Mouse (Mus musculus) MEL (cell line): Measurements from ENCODE around the gene Asic5.

Experiments
- BHLHE40 ChIP-seq: IDR thresholded peaks from 2 replicates; pipeline ENCODE4 v1.6.1; 2012; ENCODE audit warnings: low read depth, mild to moderate bottlenecking, inconsistent platforms, low read length, improper control_type of control experiment, borderline replicate concordance
- CTCF ChIP-seq, 3 experiments: IDR thresholded peaks in 2 of 3; conservative IDR thresholded peaks in 1 of 3; 2 replicates each; pipeline ENCODE4 v1.5.1; 2011 to 2012; ENCODE audit warnings: low read length in 3 of 3, low read depth in 2 of 3, mild to moderate bottlenecking in 2 of 3, improper control_type of control experiment in 1 of 3, inconsistent platforms in 1 of 3, mixed read lengths in 1 of 3, moderate library complexity in 1 of 3; ENCODE audit not compliant: control insufficient read depth in 1 of 3, insufficient read depth in 1 of 3, poor library complexity in 1 of 3, severe bottlenecking in 1 of 3
- EP300 ChIP-seq, 2 experiments: IDR thresholded peaks; 2 replicates each; pipeline ENCODE4 v1.6.1; 2011; ENCODE audit warnings: improper control_type of control experiment in 2 of 2, low read length in 2 of 2, low read depth in 1 of 2, mild to moderate bottlenecking in 1 of 2
- MAX ChIP-seq: IDR thresholded peaks from 2 replicates; pipeline ENCODE4 v1.6.1; 2011; ENCODE audit warnings: low read length, improper control_type of control experiment
- POLR2A ChIP-seq, 2 experiments: IDR thresholded peaks; 2 replicates each; pipeline ENCODE4 v1.6.1; 2011 to 2012; ENCODE audit warnings: low read length in 2 of 2, mild to moderate bottlenecking in 2 of 2, control low read depth in 1 of 2, improper control_type of control experiment in 1 of 2, low read depth in 1 of 2, moderate library complexity in 1 of 2; ENCODE audit not compliant: control insufficient read depth in 1 of 2, insufficient read depth in 1 of 2, poor library complexity in 1 of 2
- SIN3A ChIP-seq: IDR thresholded peaks from 2 replicates; pipeline ENCODE4 v1.6.1; 2012; ENCODE audit warnings: low read length, improper control_type of control experiment, inconsistent platforms
- UBTF ChIP-seq: IDR thresholded peaks from 2 replicates; pipeline ENCODE4 v1.6.1; 2012; ENCODE audit warnings: low read depth, mild to moderate bottlenecking, inconsistent platforms, low read length, improper control_type of control experiment, moderate library complexity, borderline replicate concordance; ENCODE audit not compliant: insufficient read depth
- ZC3H11A ChIP-seq: IDR thresholded peaks from 2 replicates; pipeline ENCODE4 v1.6.1; 2012; ENCODE audit warnings: low read depth, mild to moderate bottlenecking, inconsistent platforms, low read length, improper control_type of control experiment

DNA sequence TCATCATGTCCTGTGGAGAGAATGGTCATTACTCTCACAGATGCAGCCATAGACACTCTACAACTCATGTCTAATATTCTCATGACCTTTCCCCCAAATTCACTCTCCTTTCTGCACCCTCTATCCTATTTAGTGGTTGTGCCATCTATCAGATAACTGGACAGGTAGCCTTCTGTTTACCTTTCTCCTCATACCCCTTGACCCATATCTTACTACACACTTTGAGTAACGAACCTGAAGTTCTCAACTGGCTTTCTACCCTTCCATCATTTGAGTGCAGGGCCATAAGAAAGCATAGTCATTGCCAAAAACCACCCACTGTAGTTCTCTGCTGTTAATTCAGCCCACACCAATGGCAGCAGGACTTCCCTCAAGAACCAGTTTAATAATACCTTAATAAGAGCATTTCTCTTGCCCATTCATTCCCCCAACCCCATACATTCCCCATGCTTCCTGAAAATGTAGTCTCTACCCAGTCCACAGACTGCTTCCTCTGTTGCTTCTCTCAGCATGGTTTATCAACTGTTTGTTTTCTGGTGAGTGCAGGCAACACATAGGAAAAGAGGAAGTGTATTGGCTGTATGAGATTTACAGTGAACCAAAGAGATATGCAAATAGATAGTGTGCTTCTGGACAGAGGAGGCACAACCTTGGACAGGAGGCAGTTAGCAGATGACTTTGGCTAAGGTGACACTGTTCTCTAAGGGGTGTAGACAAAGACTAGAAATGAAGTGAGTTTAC, 48.1 kb downstream of the Asic5 start:
- no peak for TF ChIP-seq POLR2A (IDR thresholded peaks at IDR 0.05; ENCODE audit: control insufficient read depth in 1 of 2, insufficient read depth in 1 of 2, low read depth in 1 of 2, low read length in 2 of 2, poor library complexity in 1 of 2)
- TF ChIP-seq BHLHE40, result no peak
- no peak for TF ChIP-seq MAX
- TF ChIP-seq UBTF, result no peak
- no peak for TF ChIP-seq ZC3H11A
- no peak for TF ChIP-seq EP300 (IDR thresholded peaks at IDR 0.05; ENCODE audit: low read depth in 1 of 2, low read length in 2 of 2)
- TF ChIP-seq SIN3A, result no peak
- no peak for TF ChIP-seq CTCF (IDR thresholded peaks at IDR 0.05 in 2 of 3, conservative IDR thresholded peaks at IDR 0.05 in 1 of 3; ENCODE audit: control insufficient read depth in 1 of 3, insufficient read depth in 1 of 3, low read depth in 2 of 3, low read length in 3 of 3, poor library complexity in 1 of 3, severe bottlenecking in 1 of 3)
